Mouse (Mus musculus) bone marrow, adult 2 months (tissue): ENCODE results near the gene Ncs1.

ENCODE experiments used
- CTCF ChIP-seq: fragments of 200-500 bp; IDR thresholded peaks from 2 replicates; pipeline ENCODE4 v1.5.1; 2011; ENCODE audit warnings: low read length, control low read depth; ENCODE audit not compliant: control insufficient read depth, insufficient read depth
- POLR2A ChIP-seq: fragments of 200-500 bp; IDR thresholded peaks from 2 replicates; pipeline ENCODE4 v1.6.1; 2011; ENCODE audit warnings: low read depth, mild to moderate bottlenecking, control low read depth, low read length, borderline replicate concordance; ENCODE audit not compliant: control insufficient read depth

GRCm38 (mm10) chr2:31337706-31338330 lies 92.2 kb downstream of the Ncs1 start:
- TF ChIP-seq CTCF (no peak), POLR2A (no peak)
